Mouse (Mus musculus) central nervous system, embryonic 18 days (tissue): ENCODE measurements around the gene Prph2. TPM values are rescaled to one million over a fixed set of nuclear protein-coding genes. Genes with fewer than 3 reads are reported as not detected.

Experiments used
- polyA plus RNA-seq: library from polyadenylated mRNA; depleted of rRNA; stranded (reverse); fragments of >200 nt; gene quantifications from 2 replicates; pipeline ENCODE4 v1.2.3, GENCODE M21; 2012; rRNA removed

The Prph2 gene
- 0.04 TPM in 1 of 2 replicates, not detected in the other for polyA plus RNA-seq

GRCm38 (mm10) chr17:46910186-46910585 lies at the start of gene Prph2:
TSS of gene Prph2 (plus strand) at chr17:46910459.

GRCm38 (mm10) chr17:46890116-46890815 lies 20.0 kb upstream of the Prph2 start, which contains the start of gene Tbcc:
TSS of gene Tbcc (plus strand) at chr17:46890684.

Other genes starting within 250 kb of the Prph2 start
- 35.4 and 37.4 TPM in 2 replicates for gene Rrp36, start 236.1 kb upstream of the Prph2 start, polyA plus RNA-seq
- gene Mea1, start 231.7 kb upstream of the Prph2 start, polyA plus RNA-seq, result 185 and 210 TPM in 2 replicates
- 165 and 178 TPM in 2 replicates for gene Klhdc3, start 229.5 kb upstream of the Prph2 start, polyA plus RNA-seq
- gene Ppp2r5d, start 205.3 kb upstream of the Prph2 start, polyA plus RNA-seq, result 100 and 101 TPM in 2 replicates
- 46.3 and 46.4 TPM in 2 replicates for gene Pex6, start 199.0 kb upstream of the Prph2 start, polyA plus RNA-seq
- 2.0 and 2.5 TPM in 2 replicates for gene Gnmt, start 181.3 kb upstream of the Prph2 start, polyA plus RNA-seq
- gene Cnpy3, start 158.2 kb upstream of the Prph2 start, polyA plus RNA-seq, result 58.5 and 59.3 TPM in 2 replicates
- gene Ptcra, start 146.7 kb upstream of the Prph2 start, polyA plus RNA-seq, result 0.07 TPM in 1 of 2 replicates, not detected in the other
- gene 2310039H08Rik, start 137.8 kb upstream of the Prph2 start, polyA plus RNA-seq, result 52.9 and 53.6 TPM in 2 replicates
- 67.6 and 73.0 TPM in 2 replicates for gene Rpl7l1, start 127.8 kb upstream of the Prph2 start, polyA plus RNA-seq
- gene Bicral, start 52.0 kb upstream of the Prph2 start, polyA plus RNA-seq, result 21.7 and 22.8 TPM in 2 replicates
- 29.4 and 29.5 TPM in 2 replicates for gene Tbcc, start 19.8 kb upstream of the Prph2 start, polyA plus RNA-seq
- gene Ubr2, start 100.1 kb downstream of the Prph2 start, polyA plus RNA-seq, result 34.7 and 35.2 TPM in 2 replicates